Mouse (Mus musculus) embryonic fibroblast, embryonic 13.5 days (primary cell): ENCODE data around the gene R3hcc1l. TPM values are rescaled to one million over a fixed set of nuclear protein-coding genes. Genes with fewer than 3 reads are reported as not detected.

ENCODE experiments used
- H3K27ac ChIP-seq: 2 replicates; pipeline ENCODE4 v1.5.1; 2012; ENCODE audit warnings: low read length, control low read depth, inconsistent platforms; ENCODE audit not compliant: insufficient read depth
- H3K4me1 ChIP-seq: 2 replicates; pipeline ENCODE4 v1.6.1; 2011; ENCODE audit warnings: low read length; ENCODE audit not compliant: control insufficient read depth, insufficient read depth
- H3K4me3 ChIP-seq: 2 replicates; pipeline ENCODE4 v1.5.1; 2011; ENCODE audit warnings: mild to moderate bottlenecking, control low read depth, low read length; ENCODE audit not compliant: insufficient read depth
- CTCF ChIP-seq: IDR thresholded peaks from 2 replicates; pipeline ENCODE4 v1.5.1; 2011; ENCODE audit warnings: mild to moderate bottlenecking, control low read depth, low read length, moderate library complexity, borderline replicate concordance; ENCODE audit not compliant: insufficient read depth
- POLR2A ChIP-seq: IDR thresholded peaks from 2 replicates; pipeline ENCODE4 v1.6.1; 2011; ENCODE audit warnings: low read depth, mild to moderate bottlenecking, control low read depth, low read length, moderate library complexity
- polyA plus RNA-seq: library from polyadenylated mRNA; stranded (reverse); fragments of >200 nt; gene quantifications from 2 replicates; pipeline ENCODE4 v1.2.4, GENCODE M21; 2011; ENCODE audit warnings: low read depth; ENCODE audit not compliant: missing spikeins, insufficient read length

R3hcc1l gene
- polyA plus RNA-seq, 1 experiment, result 31.8 TPM

DNA sequence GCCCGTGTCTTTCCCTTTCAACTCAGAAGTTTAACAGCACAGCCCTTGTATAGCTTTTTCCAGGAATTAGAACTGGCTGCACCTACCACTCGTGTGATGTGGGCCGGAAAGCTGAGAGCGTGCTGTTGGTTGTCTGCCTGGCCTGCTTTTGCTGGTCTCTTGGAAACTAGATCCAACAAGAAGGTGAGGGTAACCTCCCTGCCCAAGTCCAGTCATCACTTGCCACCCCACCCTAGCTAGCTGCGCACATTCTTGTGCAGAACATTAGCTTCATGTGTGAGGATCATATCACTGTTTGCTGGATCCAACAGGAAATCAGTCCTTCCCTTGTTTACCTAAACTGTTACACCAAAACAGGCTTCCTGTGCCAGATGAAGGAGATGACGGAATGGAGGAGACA is 74.9 kb downstream of the R3hcc1l start:
- H3K4me3 ChIP-seq, result no peak overlapping the region
- H3K4me1 ChIP-seq, result 0 out of 2 replicates have a peak, but pooled peaks cover 1% of the 10 kb centered on the region
- TF ChIP-seq CTCF (no peak), POLR2A (no peak)
- no peak overlapping the region for H3K27ac ChIP-seq

DNA sequence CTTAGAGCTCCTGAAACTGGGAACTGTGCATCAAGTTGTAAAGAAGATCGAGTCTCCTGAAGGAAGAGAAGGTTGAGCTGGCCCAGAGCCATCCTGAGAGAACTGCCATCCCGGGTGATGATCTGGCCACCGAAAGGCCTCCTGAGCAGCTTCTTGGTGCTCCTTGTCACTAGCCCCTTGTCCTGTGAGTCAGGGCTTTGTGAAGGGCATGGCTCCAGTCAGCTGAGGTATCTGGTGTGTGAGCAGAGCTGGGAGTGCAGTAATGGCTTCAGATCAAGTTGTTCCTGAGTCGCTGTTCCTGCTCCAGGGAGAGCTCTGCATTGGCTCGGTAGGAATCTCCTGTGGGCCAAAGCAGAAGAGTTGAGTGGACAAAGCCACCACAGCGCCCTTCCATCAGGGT is 76.5 kb downstream of the R3hcc1l start:
- no peaks in the 10 kb centered on the region for H3K4me1 ChIP-seq
- TF ChIP-seq POLR2A, result no peak
- no peak for TF ChIP-seq CTCF
- no peak overlapping the region for H3K4me3 ChIP-seq
- no peak overlapping the region for H3K27ac ChIP-seq

GRCm38 (mm10) chr19:42597286-42597685 is 78.7 kb downstream of the R3hcc1l start:
- no peak overlapping the region for H3K4me3 ChIP-seq
- no peak overlapping the region for H3K27ac ChIP-seq
- no peaks in the 10 kb centered on the region for H3K4me1 ChIP-seq
- TF ChIP-seq CTCF (no peak), POLR2A (no peak)

DNA sequence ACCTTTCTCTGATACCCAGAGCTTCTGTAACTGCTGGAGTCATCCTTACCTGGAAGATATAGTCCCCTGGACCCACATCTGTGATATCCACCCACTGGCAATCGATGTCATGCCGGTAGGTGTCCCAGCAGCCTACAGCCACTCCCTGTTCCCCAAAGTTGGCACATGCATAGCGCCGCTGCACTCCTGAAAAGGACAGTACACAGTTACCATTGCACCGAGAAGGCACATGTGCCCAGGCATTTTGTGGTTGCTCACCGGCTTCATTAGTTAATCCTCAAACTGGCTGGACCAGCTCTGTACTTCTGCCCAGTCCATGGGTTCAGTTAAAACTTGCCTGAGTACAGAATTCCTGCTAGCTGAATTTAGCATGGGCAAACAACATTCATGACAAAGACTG is 79.3 kb downstream of the R3hcc1l start:
- no peak for TF ChIP-seq CTCF
- no peak for TF ChIP-seq POLR2A
- Histone ChIP-seq H3K27ac (no peak overlapping the region), H3K4me3 (no peak overlapping the region), H3K4me1 (no peaks in the 10 kb centered on the region)

GRCm38 (mm10) chr19:42599891-42600290 is 81.3 kb downstream of the R3hcc1l start:
- Histone ChIP-seq H3K27ac (no peak overlapping the region), H3K4me1 (no peaks in the 10 kb centered on the region), H3K4me3 (no peak overlapping the region)
- no peak for TF ChIP-seq CTCF
- no peak for TF ChIP-seq POLR2A

DNA sequence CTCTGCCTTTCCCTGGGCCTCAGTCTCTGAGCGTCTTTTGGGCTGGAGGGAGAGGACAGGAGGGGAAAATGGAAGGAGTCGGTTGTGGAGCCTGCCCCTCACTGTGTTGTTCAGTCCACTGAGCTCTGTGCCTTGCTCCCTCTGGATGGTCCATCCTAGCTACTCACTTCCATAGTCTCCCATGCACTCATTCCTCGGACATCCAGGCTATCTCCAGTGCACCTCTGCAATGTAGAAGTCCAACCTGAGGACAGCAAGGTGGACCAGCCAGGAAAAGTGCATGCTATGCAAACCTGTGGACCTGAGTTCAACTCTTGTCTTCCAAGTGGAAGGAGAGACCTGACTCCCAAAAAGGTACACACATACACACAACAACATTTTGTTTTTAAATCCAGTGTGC is 82.0 kb downstream of the R3hcc1l start:
- H3K4me3 ChIP-seq, result no peak overlapping the region
- no peak overlapping the region for H3K27ac ChIP-seq
- TF ChIP-seq POLR2A (no peak), CTCF (no peak)
- H3K4me1 ChIP-seq, result no peaks in the 10 kb centered on the region

DNA sequence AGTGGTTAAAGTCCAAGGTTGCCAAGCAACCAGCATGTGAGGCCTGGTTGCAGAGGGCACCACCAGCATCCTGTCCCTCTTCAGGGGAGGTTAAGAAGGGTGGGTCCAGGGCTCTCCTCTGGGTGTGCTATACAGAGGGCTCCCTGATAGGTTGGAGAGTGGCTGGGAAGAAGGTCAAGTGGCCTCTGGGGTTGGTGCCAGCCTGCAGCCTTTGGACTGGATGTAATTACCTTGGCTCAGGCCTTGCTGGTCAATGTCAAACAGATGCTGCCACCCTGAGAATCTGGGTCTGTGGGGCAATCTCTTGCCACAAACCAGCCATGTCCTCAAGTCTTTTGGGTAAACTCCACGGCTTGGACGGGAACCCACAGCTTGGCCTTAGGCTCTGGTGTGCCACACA is 82.9 kb downstream of the R3hcc1l start:
- no peak overlapping the region for H3K27ac ChIP-seq
- no peak overlapping the region for H3K4me3 ChIP-seq
- TF ChIP-seq CTCF (no peak), POLR2A (no peak)
- no peaks in the 10 kb centered on the region for H3K4me1 ChIP-seq

DNA sequence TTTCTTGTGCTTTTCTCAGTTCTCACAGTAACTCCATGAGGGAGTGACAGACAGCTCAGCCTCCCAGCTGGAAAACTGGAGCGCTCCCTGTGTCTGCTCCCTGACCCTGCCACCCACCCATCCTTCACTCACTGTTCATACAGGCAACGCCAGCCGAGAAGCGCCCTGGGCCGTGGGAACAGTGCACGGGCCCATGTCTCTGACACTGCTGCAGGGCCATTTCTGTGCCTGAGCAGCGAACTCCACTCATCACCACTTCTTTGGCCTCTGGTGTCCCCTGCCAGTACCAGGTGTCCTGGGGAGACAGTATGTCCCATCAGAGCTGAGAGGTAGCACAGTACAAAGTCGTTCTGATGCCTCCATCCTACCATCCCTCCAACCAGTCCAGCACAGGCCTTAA is 83.5 kb downstream of the R3hcc1l start:
- no peak overlapping the region for H3K27ac ChIP-seq
- H3K4me1 ChIP-seq, result no peaks in the 10 kb centered on the region
- H3K4me3 ChIP-seq, result no peak overlapping the region
- no peak for TF ChIP-seq POLR2A
- TF ChIP-seq CTCF, result no peak

GRCm38 (mm10) chr19:42602576-42602975 is 84.0 kb downstream of the R3hcc1l start:
- Histone ChIP-seq H3K4me1 (no peaks in the 10 kb centered on the region), H3K4me3 (no peak overlapping the region), H3K27ac (no peak overlapping the region)
- TF ChIP-seq CTCF (no peak), POLR2A (no peak)

DNA sequence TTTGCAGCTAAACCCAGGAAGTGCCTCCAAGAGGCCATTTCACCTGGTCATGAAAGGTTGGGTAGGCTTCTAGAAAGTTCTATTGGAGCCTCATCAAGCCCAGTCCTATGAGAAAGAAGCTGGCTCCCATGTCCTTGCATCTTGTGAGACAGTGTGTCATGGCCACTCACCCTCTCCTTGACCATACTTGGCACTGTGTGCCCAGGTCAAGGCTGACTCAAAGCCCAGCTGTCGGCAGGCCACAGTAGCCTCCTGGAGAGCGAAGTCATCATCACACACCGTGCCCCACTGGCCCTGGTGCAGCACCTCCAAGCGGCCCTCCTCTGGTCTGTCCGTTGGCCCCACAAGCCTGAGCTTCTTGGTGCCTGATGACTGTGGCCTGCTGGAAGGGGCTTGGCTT is 89.5 kb downstream of the R3hcc1l start:
- H3K4me1 ChIP-seq, result no peaks in the 10 kb centered on the region
- H3K4me3 ChIP-seq, result no peak overlapping the region
- H3K27ac ChIP-seq, result no peak overlapping the region
- TF ChIP-seq POLR2A (no peak), CTCF (no peak)

- no peak overlapping the region for H3K27ac ChIP-seq
- TF ChIP-seq POLR2A, result no peak
- no peak for TF ChIP-seq CTCF
- H3K4me1 ChIP-seq, result peaks cover 4% of the 10 kb centered on the region; the same call in 1 of the 2 replicates
- no peak overlapping the region for H3K4me3 ChIP-seq
Observed at GRCm38 (mm10) chr19:42609716-42610115, 91.2 kb downstream of the R3hcc1l start.
